Comparison of ENCODE assay signal across 11 mouse cellular contexts in genomic region chr15:101092121-101092828, GRCm38 (mm10). TPM values are rescaled to one million over a fixed set of nuclear protein-coding genes. Genes with fewer than 3 reads are reported as not detected.
DNase-seq lines count a peak whose midpoint lies in the region; ATAC-seq lines count a peak whose summit lies in the region.
"Had no signal": no experiment of that assay in that cellular context is flagged by ENCODE, and none has a peak within 500 bp of the region (broad histone marks: within the 10 kb centered on the region; RNA-seq: fewer than 3 reads in every experiment).

No protein-coding gene starts in this region.

- no peaks in the 10 kb centered on the region for H3K36me3 ChIP-seq in heart, embryonic 11.5 days (ENCODE audit: control insufficient read depth, insufficient read depth, low read length)
- no peaks in the 10 kb centered on the region for H3K36me3 ChIP-seq in embryonic facial prominence, embryonic 14.5 days (ENCODE audit: control insufficient read depth, insufficient read depth, low read length)
- no peaks in the 10 kb centered on the region for H3K36me3 ChIP-seq in kidney, embryonic 16.5 days (ENCODE audit: insufficient read depth, low read length)
- no peaks in the 10 kb centered on the region for H3K36me3 ChIP-seq in neural tube, embryonic 12.5 days

- peaks cover 13% of the 10 kb centered on the region for H3K4me1 ChIP-seq in heart, embryonic 11.5 days (ENCODE audit: control insufficient read depth, insufficient read depth, low read length)
- peaks cover 10% of the 10 kb centered on the region; the same call in 1 of the 2 replicates for H3K4me1 ChIP-seq in embryonic facial prominence, embryonic 14.5 days (ENCODE audit: control insufficient read depth, insufficient read depth, low read length)
- H3K4me1 ChIP-seq in kidney, embryonic 16.5 days (ENCODE audit: insufficient read depth, low read length) = peaks cover 36% of the 10 kb centered on the region
- H3K4me1 ChIP-seq in neural tube, embryonic 12.5 days = peaks cover 48% of the 10 kb centered on the region

- H3K27ac ChIP-seq in heart, embryonic 11.5 days (ENCODE audit: low read depth, low read length) = no peak overlapping the region
- peak overlapping the region; percentile 52 for H3K27ac ChIP-seq in embryonic facial prominence, embryonic 14.5 days (replicated peaks; ENCODE audit: low read depth, low read length)
- H3K27ac ChIP-seq in kidney, embryonic 16.5 days (ENCODE audit: low read length) = peak overlapping the region; percentile 75
- peak overlapping the region; percentile 55; the same call in 1 of the 2 replicates for H3K27ac ChIP-seq in neural tube, embryonic 12.5 days
- H3K27ac ChIP-seq: macrophage had no signal

- 0 out of 2 replicates have a peak overlapping the region, but pooled peaks have one; percentile 25 for H3K4me2 ChIP-seq in heart, embryonic 11.5 days
- peak overlapping the region; percentile 14; the same call in 1 of the 2 replicates for H3K4me2 ChIP-seq in embryonic facial prominence, embryonic 14.5 days (ENCODE audit: low read depth, low read length)
- peak overlapping the region; percentile 39 for H3K4me2 ChIP-seq in kidney, embryonic 16.5 days (replicated peaks; ENCODE audit: low read depth, low read length)
- peak overlapping the region; percentile 42 for H3K4me2 ChIP-seq in neural tube, embryonic 12.5 days (replicated peaks)

- peaks cover 6% of the 10 kb centered on the region for H3K27me3 ChIP-seq in heart, embryonic 11.5 days (ENCODE audit: control insufficient read depth, insufficient read depth, low read length)
- no peaks in the 10 kb centered on the region for H3K27me3 ChIP-seq in embryonic facial prominence, embryonic 14.5 days (replicated peaks; ENCODE audit: control insufficient read depth, insufficient read depth, low read length)
- peaks cover 13% of the 10 kb centered on the region; the same call in 1 of the 2 replicates for H3K27me3 ChIP-seq in kidney, embryonic 16.5 days (ENCODE audit: insufficient read depth, low read length)
- peaks cover 14% of the 10 kb centered on the region for H3K27me3 ChIP-seq in neural tube, embryonic 12.5 days (replicated peaks)

- no peak overlapping the region for H3K4me3 ChIP-seq in heart, embryonic 11.5 days (ENCODE audit: low read depth, low read length)
- H3K4me3 ChIP-seq in embryonic facial prominence, embryonic 14.5 days (ENCODE audit: low read depth, low read length) = no peak overlapping the region
- peak overlapping the region; percentile 22; the same call in 1 of the 2 replicates for H3K4me3 ChIP-seq in kidney, embryonic 16.5 days (ENCODE audit: low read length)
- H3K4me3 ChIP-seq in neural tube, embryonic 12.5 days = no peak overlapping the region

- 38% methylated on average over 14 of the region's 14 CpGs for whole genome bisulfite sequencing in heart, embryonic 11.5 days (ENCODE audit: insufficient replicate concordance)
- 36% methylated on average over 14 of the region's 14 CpGs for WGBS in embryonic facial prominence, embryonic 14.5 days
- 28% methylated on average over 14 of the region's 14 CpGs for WGBS in kidney, embryonic 16.5 days
- 17% methylated on average over 14 of the region's 14 CpGs for WGBS in neural tube, embryonic 12.5 days

- no peak; the same call in 1 of the 2 replicates for ATAC-seq in heart, embryonic 11.5 days (replicated peaks; ENCODE audit: insufficient number of reproducible peaks, low FRiP score, low TSS enrichment)
- ATAC-seq in embryonic facial prominence, embryonic 14.5 days (ENCODE audit: low read depth) = peak; percentile 12; the same call in 1 of the 2 replicates
- peak; percentile 46 for ATAC-seq in kidney, embryonic 16.5 days (ENCODE audit: low FRiP score, low TSS enrichment)
- peak; percentile 59 for ATAC-seq in neural tube, embryonic 12.5 days (ENCODE audit: low FRiP score, low read depth)

- H3K9ac ChIP-seq in heart, embryonic 11.5 days (ENCODE audit: low read depth, low read length) = no peak overlapping the region
- 0 out of 2 replicates have a peak overlapping the region, but pooled peaks have one; percentile 38 for H3K9ac ChIP-seq in embryonic facial prominence, embryonic 14.5 days (ENCODE audit: low read depth, low read length)
- peak overlapping the region; percentile 39 for H3K9ac ChIP-seq in kidney, embryonic 16.5 days (replicated peaks; ENCODE audit: low read length)
- no peak overlapping the region for H3K9ac ChIP-seq in neural tube, embryonic 12.5 days

- no peak for DNase-seq in heart, postnatal 4 days
- no peak for DNase-seq in embryonic facial prominence, embryonic 14.5 days (ENCODE audit: low spot score)
- DNase-seq in adrenal gland, adult 2 months = no peak
- no peak for DNase-seq in lung, postnatal 10 days
- no peak for DNase-seq in frontal cortex, postnatal 10 days (ENCODE audit: low spot score in 2 of 2)

- H3K9me3 ChIP-seq in heart, embryonic 11.5 days (replicated peaks; ENCODE audit: control insufficient read depth, low read length) = no peaks in the 10 kb centered on the region
- no peaks in the 10 kb centered on the region for H3K9me3 ChIP-seq in embryonic facial prominence, embryonic 14.5 days (ENCODE audit: control insufficient read depth, low read length)
- H3K9me3 ChIP-seq in kidney, embryonic 16.5 days (ENCODE audit: low read length) = no peaks in the 10 kb centered on the region
- H3K9me3 ChIP-seq in neural tube, embryonic 12.5 days = no peaks in the 10 kb centered on the region

RNA-seq across cellular contexts. Expression of gene Fignl2, which starts 13.9 kb away (rescaled TPM):
- 0.30 and 0.33 TPM in 2 replicates for polyA plus RNA-seq in heart, embryonic 11.5 days (2014; fragmentation: Nextera tagmentation; extraction: Ambion mirVana)
- 1 to 10 TPM; 3.2 to 4.2 TPM for total RNA-seq in heart, postnatal 4 days (2021)
- 0.26 and 0.30 TPM in 2 replicates for polyA plus RNA-seq in embryonic facial prominence, embryonic 14.5 days (2014; fragmentation: Nextera tagmentation; extraction: Ambion mirVana)
- polyA plus RNA-seq in kidney, embryonic 16.5 days (2015; fragmentation: Nextera tagmentation; extraction: Ambion mirVana) = 0.26 and 0.35 TPM in 2 replicates
- polyA plus RNA-seq in neural tube, embryonic 12.5 days (2016; fragmentation: Nextera tagmentation; extraction: Ambion mirVana) = 0.55 and 0.84 TPM in 2 replicates
- total RNA-seq in adrenal gland, adult 2 months (2021) = 1 to 10 TPM; 6.3 to 8.7 TPM
- 11.8 and 16.1 TPM in 2 replicates for polyA plus RNA-seq in adrenal gland, adult 2 months (2012; rRNA removed)

RNA-seq across cellular contexts. Expression of gene Ankrd33, which starts 23.3 kb away (rescaled TPM):
- not detected in 2 replicates for polyA plus RNA-seq in heart, embryonic 11.5 days (2014; fragmentation: Nextera tagmentation; extraction: Ambion mirVana)
- total RNA-seq in heart, postnatal 4 days (2021) = not detected
- polyA plus RNA-seq in embryonic facial prominence, embryonic 14.5 days (2014; fragmentation: Nextera tagmentation; extraction: Ambion mirVana) = not detected in 2 replicates
- polyA plus RNA-seq in kidney, embryonic 16.5 days (2015; fragmentation: Nextera tagmentation; extraction: Ambion mirVana) = not detected in 2 replicates
- polyA plus RNA-seq in neural tube, embryonic 12.5 days (2016; fragmentation: Nextera tagmentation; extraction: Ambion mirVana) = not detected in 2 replicates
- total RNA-seq in adrenal gland, adult 2 months (2021) = 1 to 10 TPM in 1 of 2 experiments, under 1 TPM in 1; 0.59 to 1.0 TPM
- polyA plus RNA-seq in adrenal gland, adult 2 months (2012; rRNA removed) = 0.10 TPM in 1 of 2 replicates, not detected in the other
- polyA plus RNA-seq: C2C12; heart, embryonic 14.5 days; macrophage had no signal

RNA-seq across cellular contexts. Expression of gene Acvrl1, which starts 36.0 kb away (rescaled TPM):
- 1.5 and 2.0 TPM in 2 replicates for polyA plus RNA-seq in heart, embryonic 11.5 days (2014; fragmentation: Nextera tagmentation; extraction: Ambion mirVana)
- 10 to 100 TPM; 20.5 to 21.7 TPM for total RNA-seq in heart, postnatal 4 days (2021)
- 11.5 and 13.5 TPM in 2 replicates for polyA plus RNA-seq in embryonic facial prominence, embryonic 14.5 days (2014; fragmentation: Nextera tagmentation; extraction: Ambion mirVana)
- polyA plus RNA-seq in kidney, embryonic 16.5 days (2015; fragmentation: Nextera tagmentation; extraction: Ambion mirVana) = 20.6 and 24.4 TPM in 2 replicates
- polyA plus RNA-seq in neural tube, embryonic 12.5 days (2016; fragmentation: Nextera tagmentation; extraction: Ambion mirVana) = 8.3 and 10.2 TPM in 2 replicates
- total RNA-seq in adrenal gland, adult 2 months (2021) = 10 to 100 TPM; 15.0 to 22.6 TPM
- 20.9 and 23.3 TPM in 2 replicates for polyA plus RNA-seq in adrenal gland, adult 2 months (2012; rRNA removed)

RNA-seq across cellular contexts. Expression of gene Gm47841, which starts 45.1 kb away (rescaled TPM):
- not detected in 2 replicates for polyA plus RNA-seq in heart, embryonic 11.5 days (2014; fragmentation: Nextera tagmentation; extraction: Ambion mirVana)
- total RNA-seq in heart, postnatal 4 days (2021) = under 1 TPM; 0.26 to 0.68 TPM
- not detected in 2 replicates for polyA plus RNA-seq in embryonic facial prominence, embryonic 14.5 days (2014; fragmentation: Nextera tagmentation; extraction: Ambion mirVana)
- not detected in 2 replicates for polyA plus RNA-seq in kidney, embryonic 16.5 days (2015; fragmentation: Nextera tagmentation; extraction: Ambion mirVana)
- not detected in 2 replicates for polyA plus RNA-seq in neural tube, embryonic 12.5 days (2016; fragmentation: Nextera tagmentation; extraction: Ambion mirVana)
- under 1 TPM; 0.37 to 0.45 TPM for total RNA-seq in adrenal gland, adult 2 months (2021)
- 0.37 TPM in 1 of 2 replicates, not detected in the other for polyA plus RNA-seq in adrenal gland, adult 2 months (2012; rRNA removed)
- polyA plus RNA-seq: C2C12; heart, embryonic 14.5 days; macrophage had no signal

Comparison
In these comparisons a context has a peak if more than half of its experiments do, and no peak if none do; other contexts are left out.
1. H3K9ac ChIP-seq: peak in embryonic facial prominence, embryonic 14.5 days (single experiment) and kidney, embryonic 16.5 days (single experiment); none in heart, embryonic 11.5 days (single experiment) and neural tube, embryonic 12.5 days (single experiment).
2. Peak in every context shown above with its lines, with median percentiles within 50 percentile points of each other: H3K4me2 ChIP-seq.